Mouse (Mus musculus): ENCODE results near the gene Mup8.
"Not testable (repeated sequence)": the region's sequence is repeated elsewhere in the genome, so short reads cannot be mapped to it uniquely, and the experiment has no call there.

Gene Mup8

DNA sequence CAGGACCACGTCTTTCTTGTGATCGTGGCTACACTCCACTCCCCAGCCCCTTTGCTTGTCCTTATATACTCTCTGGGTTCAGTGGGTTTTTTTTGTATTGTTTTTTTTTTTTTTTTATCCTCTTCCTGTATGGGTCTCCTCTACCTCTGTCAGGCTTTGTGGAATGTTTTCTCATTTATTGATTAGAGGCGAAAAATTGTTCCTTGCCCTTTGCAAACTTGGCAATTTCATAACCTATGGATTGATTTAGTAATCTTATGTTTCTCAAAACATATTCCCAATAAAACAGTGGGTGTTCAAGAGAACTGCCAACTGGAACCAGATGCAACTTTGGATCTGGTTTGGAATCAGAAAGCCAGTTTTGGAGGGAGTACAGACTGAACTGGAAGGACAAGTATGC is at the start of gene Mup8:
Gene Mup8, minus strand, starts transcription at position 101 of the 400 bp plus-strand sequence.
- DNase-seq (ENCODE audit: low read depth, low spot score) = not testable (repeated sequence)

DNA sequence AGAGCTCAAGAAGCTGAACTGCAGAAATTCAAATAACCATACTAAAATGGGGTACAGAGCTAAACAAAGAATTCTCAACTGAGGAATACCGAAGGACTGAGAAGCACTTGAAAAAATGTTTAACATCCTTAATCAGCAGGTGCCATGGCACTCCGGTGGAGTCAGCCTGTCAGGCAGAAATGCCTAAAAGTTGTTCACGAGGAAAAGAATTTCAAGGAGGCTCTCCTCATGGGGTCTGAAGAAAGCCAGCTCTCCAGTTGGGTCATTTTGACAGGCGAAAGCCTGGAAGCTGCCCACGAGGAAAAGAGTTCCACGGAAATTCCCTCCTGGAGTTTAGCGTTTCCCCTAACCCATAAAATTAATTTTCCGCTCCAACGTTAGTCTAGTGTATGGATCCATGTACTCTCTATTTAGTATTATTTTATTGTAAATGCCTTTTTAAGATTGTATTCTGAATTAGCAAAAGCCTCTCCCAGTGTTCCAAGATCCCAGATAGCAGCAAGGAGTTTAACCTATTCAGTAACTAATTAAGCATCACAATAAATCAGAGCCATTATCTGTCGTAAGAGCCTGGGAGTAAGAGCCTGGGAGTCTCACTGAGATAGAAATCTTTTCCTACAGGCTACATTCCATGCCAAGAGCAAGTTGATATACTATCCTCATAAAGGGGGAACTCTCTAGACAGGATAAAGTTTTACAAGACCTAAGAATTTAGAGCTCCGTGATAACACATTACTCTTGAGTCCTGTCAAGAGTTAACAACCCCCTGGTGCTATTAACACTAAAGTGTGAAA is 43.8 kb upstream of the Mup8 start:
- DNase-seq (ENCODE audit: low read depth, low spot score) = not testable (repeated sequence)

- DNase-seq (ENCODE audit: low read depth, low spot score) = not testable (repeated sequence)
These were observed 40.3 kb upstream of the Mup8 start for GRCm38 (mm10) chr4:60262706-60263105.

Measured in telencephalon, adult 2 months (tissue).